Mouse (Mus musculus) cerebellum, postnatal 14 days (tissue): ENCODE results near the gene Hc.

Experiments
- DNase-seq, 2 experiments: peaks; one replicate each; pipeline ENCODE4 v3.0.0; 2021; ENCODE audit warnings: mixed read lengths in 2 of 2

Hc gene

DNA sequence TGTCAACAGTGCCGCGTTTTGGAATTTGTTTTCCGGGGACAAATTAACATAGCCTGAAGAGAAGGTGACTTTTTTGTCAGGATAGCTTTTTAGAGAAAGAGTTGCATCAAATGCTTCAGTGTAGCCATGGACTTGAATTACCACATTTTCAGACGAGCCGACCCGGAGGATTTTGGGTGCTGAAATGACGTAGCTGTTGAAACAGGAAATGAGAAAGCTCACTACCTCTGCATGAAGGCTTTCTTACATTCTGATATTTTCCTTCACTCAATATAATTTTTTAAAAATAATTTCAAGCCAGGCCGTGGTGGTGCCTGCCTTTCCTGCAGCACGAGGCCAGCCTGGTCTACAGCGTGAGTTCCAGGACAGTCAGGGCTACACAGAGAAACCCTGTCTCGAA is 4.0 kb downstream of the Hc start:
- DNase-seq: no peak

DNA sequence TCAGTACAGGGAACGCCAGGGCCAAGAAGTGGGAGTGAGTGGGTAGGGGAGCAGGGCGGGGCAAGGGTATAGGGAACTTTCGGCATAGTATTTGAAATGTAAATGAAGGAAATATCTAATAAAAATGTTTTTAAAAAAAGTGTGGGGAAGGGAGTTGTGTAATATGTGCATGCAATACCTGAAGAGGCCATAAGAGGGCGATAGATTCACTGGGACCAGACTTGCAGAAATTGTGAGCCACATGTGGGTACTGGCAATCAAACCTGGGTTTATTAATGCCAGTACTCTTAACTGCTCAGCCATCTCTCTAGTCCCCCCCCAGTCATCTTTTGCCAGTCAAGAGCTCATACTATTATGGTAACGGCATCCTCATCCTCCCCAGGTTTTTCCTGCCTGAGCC is 12.4 kb downstream of the Hc start:
- DNase-seq: peak; percentile 12 to 30

DNA sequence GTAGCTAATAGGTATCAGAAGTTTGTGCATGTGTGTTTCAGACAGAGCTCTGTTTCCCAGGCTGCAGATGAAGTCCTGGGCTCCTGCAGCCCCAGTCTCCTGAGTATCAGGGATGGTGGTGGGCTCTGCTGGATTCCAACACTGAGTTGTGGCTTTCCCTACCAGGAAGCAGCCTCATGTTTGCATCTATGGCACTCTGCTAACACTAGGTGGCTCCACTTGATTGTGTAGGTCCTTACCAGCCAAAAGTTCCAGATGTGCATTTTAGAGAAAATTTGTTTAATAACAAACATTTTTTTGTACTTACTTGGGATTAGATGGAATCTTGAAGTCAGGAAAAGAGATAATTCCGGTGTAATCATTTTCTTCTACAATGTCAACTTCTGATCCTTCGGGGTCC is 16.3 kb downstream of the Hc start:
- peak in 1 of 2 experiments; percentile 9 for DNase-seq

- DNase-seq: no peak
Observed at GRCm38 (mm10) chr2:35038580-35039375, 22.5 kb downstream of the Hc start.

- DNase-seq: no peak
Observed at GRCm38 (mm10) chr2:35024646-35025154, 36.5 kb downstream of the Hc start.

GRCm38 (mm10) chr2:35021806-35022205 is 39.4 kb downstream of the Hc start:
- no peak for DNase-seq

DNA sequence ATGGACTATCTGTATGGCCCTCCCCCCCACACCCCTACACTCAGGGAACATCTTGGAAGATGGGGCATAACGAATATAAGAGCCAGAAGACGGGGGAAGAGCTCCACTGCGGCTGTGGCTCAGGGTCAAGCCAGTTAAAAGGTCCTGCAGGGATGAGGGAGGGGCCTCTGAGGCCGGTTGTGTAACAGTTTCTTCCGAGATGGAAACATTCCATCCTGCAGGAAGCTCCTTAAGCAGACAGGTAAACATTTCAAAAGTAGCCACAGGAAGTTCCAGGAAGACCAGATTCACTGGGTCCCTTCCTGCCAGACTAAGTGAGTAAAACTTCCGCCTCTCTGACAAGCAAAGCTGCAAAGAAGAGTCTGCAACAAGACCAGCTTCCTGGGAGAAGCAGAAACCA is 45.4 kb downstream of the Hc start:
- no peak for DNase-seq

GRCm38 (mm10) chr2:35011649-35012048 is 49.6 kb downstream of the Hc start:
- DNase-seq: no peak

GRCm38 (mm10) chr2:34998956-34999355 is 62.3 kb downstream of the Hc start:
- DNase-seq: no peak

DNA sequence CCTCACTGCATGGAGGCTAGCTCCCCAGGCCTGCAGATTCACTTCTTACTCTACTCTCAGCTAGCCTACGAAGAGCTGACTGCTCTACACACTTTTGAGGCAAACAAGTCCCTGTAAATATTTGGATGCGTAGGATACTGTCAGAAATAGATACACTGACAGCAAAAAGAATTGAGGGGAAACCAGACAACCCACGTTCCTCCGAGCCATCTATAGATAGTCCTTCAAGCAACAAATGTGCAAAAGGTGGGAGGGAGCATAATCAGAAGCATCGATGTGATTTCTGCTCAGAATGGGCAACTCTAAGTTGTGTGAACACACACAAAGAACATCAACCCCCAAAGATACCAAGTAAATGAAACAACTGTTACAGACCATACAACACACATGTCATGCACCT is 64.7 kb downstream of the Hc start:
- no peak for DNase-seq

- no peak for DNase-seq
Observed at GRCm38 (mm10) chr2:34993696-34994356, 67.4 kb downstream of the Hc start.

DNA sequence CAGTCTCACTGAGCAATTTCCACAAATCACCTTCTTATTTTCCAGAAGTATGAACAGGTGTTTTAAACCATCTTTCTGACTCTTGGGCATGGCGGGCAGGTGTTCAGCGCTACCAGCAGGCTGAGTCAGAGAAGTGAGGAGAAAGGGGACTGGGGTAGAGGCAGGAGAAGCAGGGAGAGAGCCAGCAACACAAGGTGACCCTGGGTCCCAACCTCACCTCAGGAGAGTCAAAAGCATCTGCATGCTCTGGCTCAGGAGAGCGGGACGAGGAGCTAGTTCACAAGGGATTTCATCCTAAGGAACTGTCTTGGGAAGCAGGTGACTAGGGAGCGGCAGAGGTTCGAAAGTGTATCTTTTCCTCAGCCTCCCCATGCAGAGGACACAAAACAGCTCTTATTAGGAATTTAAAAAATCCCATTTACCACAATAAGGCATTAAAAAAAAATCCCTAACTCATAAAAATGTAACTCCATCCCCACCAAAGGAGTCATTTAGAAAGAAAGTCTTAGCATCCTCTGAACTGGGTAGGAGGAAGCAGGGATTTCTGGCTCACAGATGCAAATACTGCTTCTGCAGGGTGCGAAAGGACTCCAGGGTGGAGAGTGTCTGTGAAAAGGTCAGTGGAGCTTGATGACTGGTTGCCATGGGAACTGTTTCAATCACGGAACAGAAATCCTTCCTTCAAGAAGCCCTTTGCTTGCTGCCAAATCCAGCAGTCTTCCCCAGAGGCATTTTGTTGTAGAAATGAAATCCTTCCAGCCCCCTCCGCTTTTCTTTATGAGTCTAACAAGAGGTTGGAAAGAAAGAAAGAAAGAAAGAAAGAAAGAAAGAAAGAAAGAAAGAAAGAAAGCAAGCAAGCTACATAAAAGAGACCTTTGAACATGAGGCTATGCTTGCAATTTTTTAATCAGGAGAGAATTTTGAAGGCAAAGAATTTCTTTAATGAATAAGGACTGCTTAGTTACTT is 68.2 kb downstream of the Hc start:
- DNase-seq: peak; percentile 50 to 59

- DNase-seq: no peak
Observed at GRCm38 (mm10) chr2:34991966-34992365, 69.3 kb downstream of the Hc start.

DNA sequence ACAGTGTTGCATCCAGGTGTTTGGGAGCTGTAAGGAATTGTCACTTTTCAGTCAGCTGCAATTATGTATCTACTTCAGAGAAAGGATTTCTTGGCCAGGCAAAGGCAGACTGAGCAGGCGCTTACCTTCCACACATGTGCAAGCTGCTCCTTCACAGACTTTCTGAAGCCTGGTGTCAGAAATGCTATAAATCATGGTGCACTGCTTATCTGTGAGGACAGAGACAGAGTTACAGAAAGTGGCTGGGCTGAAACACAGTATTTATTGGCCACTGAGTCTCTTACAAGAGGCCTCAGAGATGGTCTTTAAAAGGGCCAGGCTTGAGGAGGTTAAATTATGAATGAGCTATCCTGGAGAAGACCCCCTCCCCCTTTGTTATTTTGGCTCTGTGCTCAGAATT is 71.5 kb downstream of the Hc start:
- DNase-seq: no peak

GRCm38 (mm10) chr2:34987595-34987994 is 73.6 kb downstream of the Hc start:
- no peak for DNase-seq

GRCm38 (mm10) chr2:34984885-34985284 is 76.4 kb downstream of the Hc start:
- DNase-seq: no peak

GRCm38 (mm10) chr2:34982906-34983698 is 78.1 kb downstream of the Hc start:
- DNase-seq: no peak

DNA sequence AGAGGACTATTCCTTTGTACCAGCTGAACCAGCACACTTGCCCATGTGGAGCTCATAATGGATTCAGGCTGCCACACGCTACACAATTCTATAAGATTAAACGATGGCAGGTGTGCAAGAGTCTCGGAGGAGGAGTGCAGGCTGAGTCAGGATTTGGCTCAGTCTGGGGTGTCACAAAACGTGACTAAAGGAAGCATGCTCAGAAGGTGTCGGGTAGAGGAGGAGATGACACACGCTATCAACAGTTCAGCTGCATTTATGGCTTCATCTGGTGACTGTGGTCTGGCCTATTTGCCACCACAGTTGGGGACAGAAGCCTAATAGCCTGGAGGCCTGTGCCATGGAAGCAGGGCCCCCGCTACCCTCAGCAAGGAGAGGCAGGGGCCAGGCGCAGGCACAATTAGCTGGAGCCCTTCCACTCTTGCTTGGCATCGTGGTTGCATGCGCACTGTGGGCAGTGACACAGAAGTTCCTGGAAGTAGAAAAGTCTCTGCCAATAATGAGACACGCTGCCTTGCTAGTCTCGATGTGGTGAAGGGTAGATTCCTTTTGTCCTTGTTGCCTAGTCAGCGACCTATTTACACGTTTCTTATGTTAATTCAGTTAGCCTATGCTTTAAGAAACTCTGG is 79.0 kb downstream of the Hc start:
- peak; percentile 22 to 31 for DNase-seq

GRCm38 (mm10) chr2:34979459-34980011 is 81.7 kb downstream of the Hc start:
- no peak for DNase-seq

- no peak for DNase-seq
Observed at GRCm38 (mm10) chr2:34978226-34978625, 83.0 kb downstream of the Hc start.

DNA sequence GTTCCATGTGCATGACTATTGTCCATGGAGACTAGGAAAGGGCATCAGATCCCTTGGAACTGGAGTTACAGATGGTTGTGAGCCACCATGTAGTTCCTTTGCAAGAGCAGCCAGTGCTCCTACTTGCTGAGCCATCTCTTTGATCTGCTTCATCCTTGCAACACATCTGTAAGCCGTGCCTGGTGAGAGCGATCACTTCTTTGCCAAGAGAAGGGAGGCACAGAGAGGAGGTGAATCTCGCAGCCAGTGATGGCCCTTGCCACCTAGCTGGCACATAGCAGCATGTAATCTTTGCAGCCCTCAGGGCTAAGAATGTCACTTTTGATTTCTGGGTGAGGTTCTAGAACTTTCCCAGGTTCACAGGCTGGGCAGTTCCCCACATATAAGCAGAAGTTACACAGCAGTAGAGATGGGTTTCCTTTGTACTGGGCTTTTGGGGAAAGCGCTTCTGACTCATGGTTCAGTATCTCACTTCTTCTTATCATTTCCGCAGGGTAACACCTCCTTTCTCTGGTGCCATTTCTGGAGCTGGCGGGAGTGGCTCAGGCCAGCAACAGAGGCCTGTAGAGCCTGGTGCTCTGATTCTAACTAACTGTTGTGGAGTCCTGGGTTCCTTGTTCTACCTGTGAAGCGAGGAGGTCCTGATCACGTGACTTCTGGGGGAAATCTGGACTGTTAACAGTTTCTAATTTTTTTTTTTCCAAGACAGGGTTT is 84.1 kb downstream of the Hc start:
- no peak for DNase-seq
